Mouse (Mus musculus): Measurements from ENCODE around the gene B4galt7. TPM values are rescaled to one million over a fixed set of nuclear protein-coding genes. Genes with fewer than 3 reads are reported as not detected.
"Not testable (repeated sequence)": the region's sequence is repeated elsewhere in the genome, so short reads cannot be mapped to it uniquely, and the experiment has no call there.

Gene B4galt7
- polyA plus RNA-seq, 1 experiment, result 16.1 TPM

DNA sequence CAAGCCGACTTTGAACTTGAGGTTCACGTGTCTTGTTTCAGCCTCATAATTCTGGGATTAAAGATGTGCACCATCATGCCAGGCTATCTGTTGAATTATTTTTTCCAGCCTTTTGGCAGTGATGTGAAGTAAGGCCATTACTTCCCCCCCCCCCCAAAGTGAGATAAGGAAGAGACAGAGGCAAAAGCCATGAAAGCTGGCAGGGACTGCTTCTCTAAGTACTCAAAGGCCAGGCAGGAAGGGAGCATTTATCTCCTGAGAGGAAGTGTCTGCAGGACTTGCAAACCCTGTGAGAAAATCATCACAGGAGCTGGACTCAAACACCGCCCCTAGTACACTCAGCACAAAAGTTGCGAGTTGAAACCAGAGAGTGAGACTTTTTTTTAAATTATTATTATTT lies 19.6 kb downstream of the B4galt7 start:
- Histone ChIP-seq H3K79me3 (ENCODE audit: low read depth) (peaks cover 12% of the 10 kb centered on the region), H3ac (ENCODE audit: control insufficient read depth, insufficient read length, low read depth) (no peak overlapping the region), H3K79me2 (ENCODE audit: control insufficient read depth, insufficient read depth) (peaks cover 16% of the 10 kb centered on the region), H3K27me3 (ENCODE audit: control insufficient read depth, insufficient read depth, insufficient read length) (no peaks in the 10 kb centered on the region), H3K4me3 (ENCODE audit: insufficient read depth, poor library complexity, severe bottlenecking) (no peak overlapping the region), H3K36me3 (ENCODE audit: control insufficient read depth, insufficient read depth) (no peaks in the 10 kb centered on the region)
- TF ChIP-seq USF1 (IDR thresholded peaks at IDR 0.05; ENCODE audit: low read depth) (no peak), FOSL1 (IDR thresholded peaks at IDR 0.05; ENCODE audit: insufficient read depth, low read length, poor library complexity, severe bottlenecking) (no peak), MYOD1 (IDR thresholded peaks at IDR 0.05; ENCODE audit: control insufficient read depth, insufficient read length, low read depth) (no peak), MAX (IDR thresholded peaks at IDR 0.05) (no peak)

GRCm38 (mm10) chr13:55620275-55620674 lies 20.6 kb downstream of the B4galt7 start:
- H3K79me2 ChIP-seq (ENCODE audit: control insufficient read depth, insufficient read depth), result peaks cover 26% of the 10 kb centered on the region
- H3K79me3 ChIP-seq (ENCODE audit: low read depth), result peaks cover 17% of the 10 kb centered on the region
- TF ChIP-seq CTCF (IDR thresholded peaks at IDR 0.05; ENCODE audit: control insufficient read depth, insufficient read depth, insufficient read length), result no peak
- TF ChIP-seq MYOD1 (IDR thresholded peaks at IDR 0.05; ENCODE audit: control insufficient read depth, insufficient read length, low read depth), result no peak
- no peak for TF ChIP-seq MYOG (IDR thresholded peaks at IDR 0.05; ENCODE audit: control insufficient read depth, extremely low read depth, insufficient read length)
- TF ChIP-seq CEBPB (IDR thresholded peaks at IDR 0.05; ENCODE audit: low read depth), result no peak
- no peak for TF ChIP-seq USF1 (IDR thresholded peaks at IDR 0.05; ENCODE audit: low read depth)
- no peak for TF ChIP-seq FOSL1 (IDR thresholded peaks at IDR 0.05; ENCODE audit: insufficient read depth, low read length, poor library complexity, severe bottlenecking)
- no peak for TF ChIP-seq MAX (IDR thresholded peaks at IDR 0.05)
- peaks cover 9% of the 10 kb centered on the region for H3K36me3 ChIP-seq (ENCODE audit: control insufficient read depth, insufficient read depth)
- H3ac ChIP-seq (ENCODE audit: control insufficient read depth, insufficient read length, low read depth), result no peak overlapping the region
- no peaks in the 10 kb centered on the region for H3K27me3 ChIP-seq (ENCODE audit: control insufficient read depth, insufficient read depth, insufficient read length)
- H3K4me3 ChIP-seq (ENCODE audit: insufficient read depth, poor library complexity, severe bottlenecking), result no peak overlapping the region

DNA sequence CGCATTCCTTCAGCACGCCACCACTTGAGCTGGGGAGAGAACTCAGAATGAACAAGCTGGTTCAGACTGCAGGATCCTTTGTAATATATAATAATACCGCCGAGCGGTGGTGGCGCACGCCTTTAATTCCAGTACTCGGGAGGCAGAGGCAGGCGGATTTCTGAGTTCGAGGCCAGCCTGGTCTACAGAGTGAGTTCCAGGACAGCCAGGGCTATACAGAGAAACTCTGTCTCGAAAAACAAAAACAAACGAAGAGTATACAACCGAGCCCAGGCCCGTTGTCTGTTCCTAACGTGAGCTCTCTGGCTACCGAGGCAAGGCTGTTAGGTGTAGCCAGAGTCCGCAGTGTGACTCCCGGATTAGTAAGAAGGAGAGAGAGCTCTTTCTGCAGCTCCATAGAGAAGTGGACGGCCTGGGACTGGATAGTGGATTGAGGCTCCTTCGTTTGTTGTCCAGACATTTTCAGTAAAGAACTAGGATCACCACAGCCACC lies 22.5 kb downstream of the B4galt7 start:
- Histone ChIP-seq H3K79me3 (ENCODE audit: low read depth) (peaks cover 20% of the 10 kb centered on the region), H3K36me3 (ENCODE audit: control insufficient read depth, insufficient read depth) (peaks cover 11% of the 10 kb centered on the region), H3K79me2 (ENCODE audit: control insufficient read depth, insufficient read depth) (peaks cover 45% of the 10 kb centered on the region), H3K4me3 (ENCODE audit: insufficient read depth, poor library complexity, severe bottlenecking) (peak overlapping the region; percentile 87), H3ac (ENCODE audit: control insufficient read depth, insufficient read length, low read depth) (peak overlapping the region; percentile 69)
- not testable (repeated sequence) for H3K27me3 ChIP-seq (ENCODE audit: control insufficient read depth, insufficient read depth, insufficient read length)

DNA sequence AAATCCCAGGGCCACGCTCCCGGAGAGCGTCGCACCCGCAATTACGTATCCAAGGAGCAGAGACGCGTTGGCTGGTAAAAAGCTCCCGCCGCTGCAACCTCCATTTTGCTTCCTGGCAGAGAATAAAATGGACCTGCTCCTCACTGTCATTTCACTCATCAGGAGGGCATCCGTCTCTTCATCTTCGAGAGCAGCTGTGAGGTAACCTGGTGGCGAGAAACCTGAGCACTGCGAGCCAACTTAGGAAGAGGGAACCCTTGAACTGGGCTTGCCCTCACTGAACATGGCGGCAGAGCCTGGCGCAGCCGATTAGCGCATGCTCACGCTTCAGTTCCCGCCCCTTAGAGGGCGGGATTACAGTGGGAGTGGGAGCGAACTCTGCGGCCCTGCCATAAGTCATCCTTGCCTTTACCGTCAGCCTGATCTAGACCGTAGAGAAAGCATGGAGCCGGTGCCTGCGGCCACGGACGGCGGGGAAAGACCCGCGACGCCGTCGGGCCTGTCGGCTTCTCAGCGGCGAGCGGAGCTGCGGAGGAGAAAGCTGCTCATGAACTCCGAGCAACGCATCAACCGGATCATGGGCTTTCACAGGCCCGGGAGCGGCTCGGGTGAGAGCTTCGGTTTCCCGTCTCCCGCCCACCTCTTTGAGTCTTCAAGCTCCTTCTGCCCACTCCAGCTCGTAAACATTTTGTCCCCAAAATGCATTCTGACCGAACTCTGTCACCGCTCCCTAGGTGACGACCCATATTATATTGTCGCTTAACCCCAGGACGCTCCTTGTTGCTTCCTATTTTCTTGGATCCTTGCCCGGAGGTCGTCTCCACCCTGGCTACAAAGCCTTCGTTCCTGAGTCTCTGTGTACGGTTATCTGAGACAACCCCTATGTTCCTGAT lies 23.2 kb downstream of the B4galt7 start, which contains the start of gene Caml:
Caml (plus strand) TSS at position 357 of the 893 bp plus-strand sequence.
- Histone ChIP-seq H3K4me3 (ENCODE audit: insufficient read depth, poor library complexity, severe bottlenecking) (peak within 1 kb of the TSS; percentile 87), H3K79me3 (ENCODE audit: low read depth) (peaks cover 20% of the 10 kb centered on the region), H3K27me3 (ENCODE audit: control insufficient read depth, insufficient read depth, insufficient read length) (no peaks in the 10 kb centered on the region), H3ac (ENCODE audit: control insufficient read depth, insufficient read length, low read depth) (peak within 1 kb of the TSS; percentile 74), H3K36me3 (ENCODE audit: control insufficient read depth, insufficient read depth) (peaks cover 13% of the 10 kb centered on the region), H3K79me2 (ENCODE audit: control insufficient read depth, insufficient read depth) (peaks cover 47% of the 10 kb centered on the region)
- TF ChIP-seq MYOG (IDR thresholded peaks at IDR 0.05; ENCODE audit: control insufficient read depth, extremely low read depth, insufficient read length) (no peak), CTCF (IDR thresholded peaks at IDR 0.05; ENCODE audit: control insufficient read depth, insufficient read depth, insufficient read length) (no peak), USF1 (IDR thresholded peaks at IDR 0.05; ENCODE audit: low read depth) (no peak), CEBPB (IDR thresholded peaks at IDR 0.05; ENCODE audit: low read depth) (no peak), MAX (IDR thresholded peaks at IDR 0.05) (no peak), FOSL1 (IDR thresholded peaks at IDR 0.05; ENCODE audit: insufficient read depth, low read length, poor library complexity, severe bottlenecking) (no peak), MYOD1 (IDR thresholded peaks at IDR 0.05; ENCODE audit: control insufficient read depth, insufficient read length, low read depth) (no peak)

DNA sequence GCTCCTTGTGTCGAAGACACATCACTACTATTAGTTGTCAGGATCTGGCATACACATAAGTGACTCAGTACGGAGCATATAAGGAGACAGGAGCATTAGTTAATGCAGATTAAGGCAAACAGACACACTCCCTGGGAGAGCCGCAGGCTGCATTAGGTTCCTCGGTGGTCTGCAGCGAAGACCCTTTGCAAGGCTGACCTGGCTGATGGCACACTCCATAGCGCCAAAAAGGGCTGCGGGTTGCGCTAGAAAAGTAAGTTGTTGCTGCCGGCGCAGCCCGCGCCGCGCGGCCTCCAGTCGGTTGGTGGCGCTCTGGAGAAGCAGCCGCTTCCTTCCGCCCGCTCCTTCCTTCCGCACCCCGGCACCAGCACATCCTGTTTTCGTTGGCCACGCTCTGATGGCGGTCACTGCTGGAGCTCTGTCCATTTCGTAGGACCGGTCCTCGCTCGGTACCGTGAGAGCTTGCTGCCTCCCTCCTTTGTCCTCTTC lies 35.0 kb downstream of the B4galt7 start, which contains the start of gene Ddx46:
Ddx46 (plus strand) TSS at position 389 of the 489 bp plus-strand sequence.
- Histone ChIP-seq H3ac (ENCODE audit: control insufficient read depth, insufficient read length, low read depth) (peak within 1 kb of the TSS; percentile 95), H3K79me3 (ENCODE audit: low read depth) (peaks cover 27% of the 10 kb centered on the region), H3K79me2 (ENCODE audit: control insufficient read depth, insufficient read depth) (peaks cover 44% of the 10 kb centered on the region), H3K4me3 (ENCODE audit: insufficient read depth, poor library complexity, severe bottlenecking) (peak within 1 kb of the TSS; percentile 96), H3K27me3 (ENCODE audit: control insufficient read depth, insufficient read depth, insufficient read length) (no peaks in the 10 kb centered on the region), H3K36me3 (ENCODE audit: control insufficient read depth, insufficient read depth) (peaks cover 47% of the 10 kb centered on the region)
- TF ChIP-seq MAX (IDR thresholded peaks at IDR 0.05), result peak; percentile 93
- no peak for TF ChIP-seq USF1 (IDR thresholded peaks at IDR 0.05; ENCODE audit: low read depth)
- peak; percentile 98 for TF ChIP-seq CTCF (IDR thresholded peaks at IDR 0.05; ENCODE audit: control insufficient read depth, insufficient read depth, insufficient read length)
- TF ChIP-seq CEBPB (IDR thresholded peaks at IDR 0.05; ENCODE audit: low read depth), result no peak

GRCm38 (mm10) chr13:55635146-55635571 lies 35.5 kb downstream of the B4galt7 start:
- Histone ChIP-seq H3K79me3 (ENCODE audit: low read depth) (peaks cover 27% of the 10 kb centered on the region), H3K4me3 (ENCODE audit: insufficient read depth, poor library complexity, severe bottlenecking) (peak overlapping the region; percentile 96), H3ac (ENCODE audit: control insufficient read depth, insufficient read length, low read depth) (peak overlapping the region; percentile 95), H3K27me3 (ENCODE audit: control insufficient read depth, insufficient read depth, insufficient read length) (no peaks in the 10 kb centered on the region), H3K36me3 (ENCODE audit: control insufficient read depth, insufficient read depth) (peaks cover 47% of the 10 kb centered on the region), H3K79me2 (ENCODE audit: control insufficient read depth, insufficient read depth) (peaks cover 44% of the 10 kb centered on the region)
- TF ChIP-seq FOSL1 (IDR thresholded peaks at IDR 0.05; ENCODE audit: insufficient read depth, low read length, poor library complexity, severe bottlenecking) (no peak), USF1 (IDR thresholded peaks at IDR 0.05; ENCODE audit: low read depth) (no peak), CTCF (IDR thresholded peaks at IDR 0.05; ENCODE audit: control insufficient read depth, insufficient read depth, insufficient read length) (no peak), MYOD1 (IDR thresholded peaks at IDR 0.05; ENCODE audit: control insufficient read depth, insufficient read length, low read depth) (no peak), CEBPB (IDR thresholded peaks at IDR 0.05; ENCODE audit: low read depth) (no peak), MAX (IDR thresholded peaks at IDR 0.05) (no peak), MYOG (IDR thresholded peaks at IDR 0.05; ENCODE audit: control insufficient read depth, extremely low read depth, insufficient read length) (no peak)
